Mouse (Mus musculus) liver, embryonic 15.5 days (tissue): ENCODE measurements at regions not wholly inside any gene's neighbourhood (a gene's known extent, or its start where the extent isn't known, plus 50 kb on each side); places are given as distances from the start of the nearest gene placed in this dataset.
A peak's percentile ranks its signal among the peaks of the same experiment; 100 is the strongest.

ENCODE experiments used
- ATAC-seq: fragments of 200-750 bp; cut with Nextera tagmentation; 2 replicates; pipeline ENCODE4 v1.8.0; 2017; ENCODE audit warnings: moderate number of reproducible peaks, mild to moderate bottlenecking, moderate library complexity; ENCODE audit not compliant: insufficient read depth
- H3K27ac ChIP-seq: fragments of 300-500 bp; sonication (generic); replicated peaks from 2 replicates; pipeline ENCODE4 v1.5.1; 2015; ENCODE audit warnings: mild to moderate bottlenecking, inconsistent platforms
- H3K27me3 ChIP-seq: fragments of 300-500 bp; sonication (generic); 2 replicates; pipeline ENCODE4 v1.6.1; 2015; ENCODE audit warnings: mild to moderate bottlenecking, inconsistent platforms
- H3K36me3 ChIP-seq: fragments of 300-500 bp; sonication (generic); replicated peaks from 2 replicates; pipeline ENCODE4 v1.6.1; 2015; ENCODE audit warnings: moderate library complexity, mild to moderate bottlenecking, inconsistent platforms
- H3K4me1 ChIP-seq: fragments of 300-500 bp; sonication (generic); replicated peaks from 2 replicates; pipeline ENCODE4 v1.6.1; 2015; ENCODE audit warnings: inconsistent platforms
- H3K4me2 ChIP-seq: fragments of 300-500 bp; sonication (generic); 2 replicates; pipeline ENCODE4 v1.6.1; 2015; ENCODE audit warnings: moderate library complexity, mild to moderate bottlenecking, inconsistent platforms
- H3K4me3 ChIP-seq: fragments of 300-500 bp; sonication (generic); replicated peaks from 2 replicates; pipeline ENCODE4 v1.5.1; 2015; ENCODE audit warnings: mild to moderate bottlenecking, inconsistent platforms
- H3K9ac ChIP-seq: fragments of 300-500 bp; sonication (generic); 2 replicates; pipeline ENCODE4 v1.6.1; 2015; ENCODE audit warnings: moderate library complexity, mild to moderate bottlenecking, inconsistent platforms
- H3K9me3 ChIP-seq: fragments of 300-500 bp; sonication (generic); replicated peaks from 2 replicates; pipeline ENCODE4 v1.6.1; 2016; ENCODE audit warnings: inconsistent platforms
- WGBS: fragments of 180-500 bp; shearing (Covaris S2); methylation state at CpG from one replicate; pipeline ENCODE4 v1.1.7; 2015; ENCODE audit warnings: mixed read lengths; ENCODE audit not compliant: insufficient replicate concordance; 5-methylcytosine and 5-hydroxymethylcytosine counted together

- no peak overlapping the region for H3K4me2 ChIP-seq
- ATAC-seq, result no peak
- H3K9me3 ChIP-seq, result no peaks in the 10 kb centered on the region; the same call in 1 of the 2 replicates
- H3K27me3 ChIP-seq, result no peaks in the 10 kb centered on the region
- no peak overlapping the region for H3K9ac ChIP-seq
- no peak overlapping the region for H3K27ac ChIP-seq
- H3K36me3 ChIP-seq, result no peaks in the 10 kb centered on the region
- H3K4me3 ChIP-seq, result no peak overlapping the region
- no peaks in the 10 kb centered on the region for H3K4me1 ChIP-seq
- 72% methylated on average over 8 of the region's 8 CpGs for WGBS
These were observed 92.9 kb downstream of the Zfp365 start for GRCm38 (mm10) chr10:67819534-67819933.

DNA sequence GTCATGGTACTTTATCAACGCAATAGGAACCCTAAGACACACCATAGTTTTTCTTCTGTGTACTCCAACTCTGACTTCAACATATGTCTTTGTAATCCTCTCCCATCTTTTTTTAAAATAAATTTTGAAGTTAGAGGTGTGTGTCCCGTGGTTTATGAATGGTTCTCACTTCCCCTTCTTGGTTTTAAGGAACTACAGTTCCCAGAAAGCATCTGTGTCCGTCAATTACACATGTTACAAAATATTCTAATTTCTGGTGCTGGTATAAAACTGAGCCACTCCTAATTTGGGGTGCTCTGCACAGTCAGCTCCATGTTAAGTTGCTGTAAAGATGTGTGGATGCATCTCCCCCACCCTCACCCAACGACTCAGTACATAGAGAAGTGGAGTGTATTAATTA, 98.6 kb downstream of the Zfp365 start:
- 31% methylated on average over 4 of the region's 4 CpGs for WGBS
- Histone ChIP-seq H3K9me3 (no peaks in the 10 kb centered on the region; the same call in 1 of the 2 replicates), H3K4me2 (no peak overlapping the region), H3K27ac (no peak overlapping the region), H3K4me3 (no peak overlapping the region), H3K4me1 (no peaks in the 10 kb centered on the region), H3K9ac (no peak overlapping the region), H3K27me3 (no peaks in the 10 kb centered on the region), H3K36me3 (no peaks in the 10 kb centered on the region)
- no peak for ATAC-seq

DNA sequence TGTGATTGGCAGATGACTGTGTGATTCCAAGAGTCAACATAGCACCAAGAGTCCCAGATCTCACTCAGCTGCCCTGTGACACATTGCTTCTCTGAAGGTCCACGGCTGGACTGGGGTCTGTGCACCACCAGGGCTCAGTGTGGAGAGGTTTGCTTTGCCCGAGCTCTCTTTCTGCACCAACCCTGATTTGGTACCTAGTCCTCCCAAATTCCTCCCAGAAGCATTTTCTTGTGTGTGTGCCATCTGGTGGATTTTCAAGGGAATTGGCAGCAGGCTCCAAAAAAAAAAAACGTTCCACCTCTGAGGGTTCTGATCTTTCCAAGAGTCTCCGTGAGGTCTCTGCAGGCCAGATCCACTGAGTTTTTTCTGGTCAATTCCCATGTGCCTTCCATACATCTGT, 107.3 kb downstream of the Zfp365 start:
- Histone ChIP-seq H3K4me2 (peak overlapping the region; percentile 13; the same call in 1 of the 2 replicates), H3K27me3 (no peaks in the 10 kb centered on the region), H3K4me1 (no peaks in the 10 kb centered on the region), H3K27ac (no peak overlapping the region), H3K36me3 (no peaks in the 10 kb centered on the region), H3K9me3 (0 out of 2 replicates have a peak, but pooled peaks cover 5% of the 10 kb centered on the region), H3K9ac (no peak overlapping the region), H3K4me3 (no peak overlapping the region)
- ATAC-seq, result no peak
- 31% methylated on average over 4 of the region's 4 CpGs for WGBS

GRCm38 (mm10) chr10:67804637-67805036, 107.8 kb downstream of the Zfp365 start:
- 0 out of 2 replicates have a peak overlapping the region, but pooled peaks have one; percentile 13 for H3K4me2 ChIP-seq
- no peak for ATAC-seq
- 19% methylated on average over 12 of the region's 12 CpGs for WGBS

GRCm38 (mm10) chr10:67802156-67802555, 110.3 kb downstream of the Zfp365 start:
- Histone ChIP-seq H3K27me3 (no peaks in the 10 kb centered on the region), H3K36me3 (no peaks in the 10 kb centered on the region), H3K4me2 (no peak overlapping the region), H3K27ac (0 out of 2 replicates have a peak overlapping the region, but pooled peaks have one; percentile 24), H3K4me1 (no peaks in the 10 kb centered on the region), H3K9ac (no peak overlapping the region), H3K9me3 (no peaks in the 10 kb centered on the region), H3K4me3 (no peak overlapping the region)
- 66% methylated on average over 8 of the region's 8 CpGs for WGBS
- ATAC-seq, result no peak

More at GRCm38 (mm10) chr10:67804637-67805036, 107.8 kb downstream of the Zfp365 start:
- Histone ChIP-seq H3K4me3 (no peak overlapping the region), H3K9me3 (0 out of 2 replicates have a peak, but pooled peaks cover 5% of the 10 kb centered on the region), H3K36me3 (no peaks in the 10 kb centered on the region), H3K4me1 (no peaks in the 10 kb centered on the region), H3K27ac (0 out of 2 replicates have a peak overlapping the region, but pooled peaks have one; percentile 41), H3K27me3 (no peaks in the 10 kb centered on the region), H3K9ac (no peak overlapping the region)

- H3K9ac ChIP-seq, result no peak overlapping the region
- H3K4me2 ChIP-seq, result no peak overlapping the region
- no peaks in the 10 kb centered on the region for H3K9me3 ChIP-seq
- no peak for ATAC-seq
- no peak overlapping the region for H3K27ac ChIP-seq
- H3K4me1 ChIP-seq, result no peaks in the 10 kb centered on the region
- H3K4me3 ChIP-seq, result no peak overlapping the region
- 71% methylated on average over 1 of the region's 1 CpGs for WGBS
- no peaks in the 10 kb centered on the region for H3K36me3 ChIP-seq
- H3K27me3 ChIP-seq, result no peaks in the 10 kb centered on the region
These were observed 110.8 kb downstream of the Zfp365 start for GRCm38 (mm10) chr10:67801619-67802018.

GRCm38 (mm10) chr10:67798991-67799390, 113.5 kb downstream of the Zfp365 start:
- no peaks in the 10 kb centered on the region for H3K36me3 ChIP-seq
- no peaks in the 10 kb centered on the region for H3K4me1 ChIP-seq
- H3K4me2 ChIP-seq, result no peak overlapping the region
- H3K27ac ChIP-seq, result no peak overlapping the region
- no peaks in the 10 kb centered on the region for H3K9me3 ChIP-seq
- no peak overlapping the region for H3K4me3 ChIP-seq
- no peak for ATAC-seq
- no peaks in the 10 kb centered on the region for H3K27me3 ChIP-seq
- WGBS, result 75% methylated on average over 10 of the region's 10 CpGs
- H3K9ac ChIP-seq, result no peak overlapping the region

GRCm38 (mm10) chr10:67793206-67793605, 119.3 kb downstream of the Zfp365 start:
- Histone ChIP-seq H3K36me3 (no peaks in the 10 kb centered on the region), H3K4me1 (no peaks in the 10 kb centered on the region), H3K4me2 (no peak overlapping the region), H3K27ac (no peak overlapping the region), H3K27me3 (no peaks in the 10 kb centered on the region), H3K4me3 (no peak overlapping the region), H3K9me3 (no peaks in the 10 kb centered on the region), H3K9ac (no peak overlapping the region)
- WGBS, result 63% methylated on average over 3 of the region's 3 CpGs
- no peak for ATAC-seq

- no peak overlapping the region for H3K4me2 ChIP-seq
- no peaks in the 10 kb centered on the region for H3K27me3 ChIP-seq
- no peak overlapping the region for H3K9ac ChIP-seq
- no peak overlapping the region for H3K27ac ChIP-seq
- 55% methylated on average over 12 of the region's 12 CpGs for WGBS
- ATAC-seq, result no peak
- no peak overlapping the region for H3K4me3 ChIP-seq
- H3K4me1 ChIP-seq, result no peaks in the 10 kb centered on the region
- no peaks in the 10 kb centered on the region for H3K9me3 ChIP-seq
- no peaks in the 10 kb centered on the region for H3K36me3 ChIP-seq
These were observed 122.8 kb downstream of the Zfp365 start for GRCm38 (mm10) chr10:67789651-67790050.

DNA sequence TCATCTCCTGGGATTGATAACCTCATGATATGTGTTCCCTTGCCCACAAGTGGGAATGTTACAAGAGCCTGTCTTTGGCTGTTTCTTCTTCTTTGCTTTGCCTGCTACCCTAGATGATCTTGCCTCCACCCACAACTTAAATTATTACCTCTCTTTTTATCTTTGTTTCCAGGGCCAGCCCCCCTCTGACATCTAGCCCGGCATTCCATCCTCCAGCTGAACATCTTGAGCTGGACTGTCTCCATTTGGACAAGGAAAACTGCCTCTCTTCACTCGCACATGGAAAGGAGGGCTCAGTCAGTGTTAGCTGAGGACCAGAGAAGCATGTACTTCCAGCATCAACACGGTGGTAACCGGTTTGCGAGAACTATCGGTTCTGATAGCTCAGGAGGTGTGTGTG, 124.3 kb downstream of the Zfp365 start:
- Histone ChIP-seq H3K4me2 (no peak overlapping the region), H3K4me3 (no peak overlapping the region), H3K36me3 (no peaks in the 10 kb centered on the region), H3K9me3 (no peaks in the 10 kb centered on the region), H3K27me3 (no peaks in the 10 kb centered on the region), H3K9ac (no peak overlapping the region), H3K27ac (no peak overlapping the region), H3K4me1 (no peaks in the 10 kb centered on the region)
- no peak for ATAC-seq
- WGBS, result 61% methylated on average over 6 of the region's 6 CpGs

DNA sequence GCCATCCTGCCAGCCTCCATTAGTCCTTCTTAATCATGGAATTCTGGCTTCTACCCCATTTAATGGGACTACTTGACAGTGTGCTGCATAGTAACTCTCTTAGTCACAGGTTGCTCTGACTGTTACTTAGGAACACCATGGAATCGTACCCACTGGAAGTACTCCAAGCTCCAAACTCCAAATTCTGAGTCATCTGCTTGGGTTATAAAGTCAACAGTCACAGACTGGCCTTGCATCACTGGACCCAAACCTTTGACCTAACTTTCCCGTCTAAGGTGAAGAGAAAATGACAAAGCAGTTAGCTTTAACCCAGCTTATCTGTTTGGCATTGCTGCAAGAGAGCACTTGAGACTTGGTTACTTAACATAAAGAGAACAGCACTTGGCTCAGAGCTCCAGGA, 126.9 kb downstream of the Zfp365 start:
- no peak for ATAC-seq
- Histone ChIP-seq H3K4me3 (no peak overlapping the region), H3K27me3 (no peaks in the 10 kb centered on the region), H3K9ac (no peak overlapping the region), H3K27ac (no peak overlapping the region), H3K36me3 (no peaks in the 10 kb centered on the region), H3K9me3 (no peaks in the 10 kb centered on the region), H3K4me1 (no peaks in the 10 kb centered on the region), H3K4me2 (no peak overlapping the region)
- 40% methylated on average over 2 of the region's 2 CpGs for WGBS

GRCm38 (mm10) chr10:67778341-67778740, 134.1 kb downstream of the Zfp365 start:
- Histone ChIP-seq H3K4me3 (no peak overlapping the region), H3K27me3 (no peaks in the 10 kb centered on the region), H3K27ac (no peak overlapping the region), H3K36me3 (no peaks in the 10 kb centered on the region), H3K9ac (no peak overlapping the region), H3K4me1 (no peaks in the 10 kb centered on the region), H3K4me2 (no peak overlapping the region), H3K9me3 (no peaks in the 10 kb centered on the region)
- 65% methylated on average over 10 of the region's 10 CpGs for WGBS
- ATAC-seq, result no peak
